Mouse (Mus musculus): Measurements from ENCODE around the gene Gprin2. TPM values are rescaled to one million over a fixed set of nuclear protein-coding genes. Genes with fewer than 3 reads are reported as not detected.

Gprin2 gene
- 1.3 and 1.4 TPM in 2 replicates for polyA plus RNA-seq (2012; rRNA removed)

DNA sequence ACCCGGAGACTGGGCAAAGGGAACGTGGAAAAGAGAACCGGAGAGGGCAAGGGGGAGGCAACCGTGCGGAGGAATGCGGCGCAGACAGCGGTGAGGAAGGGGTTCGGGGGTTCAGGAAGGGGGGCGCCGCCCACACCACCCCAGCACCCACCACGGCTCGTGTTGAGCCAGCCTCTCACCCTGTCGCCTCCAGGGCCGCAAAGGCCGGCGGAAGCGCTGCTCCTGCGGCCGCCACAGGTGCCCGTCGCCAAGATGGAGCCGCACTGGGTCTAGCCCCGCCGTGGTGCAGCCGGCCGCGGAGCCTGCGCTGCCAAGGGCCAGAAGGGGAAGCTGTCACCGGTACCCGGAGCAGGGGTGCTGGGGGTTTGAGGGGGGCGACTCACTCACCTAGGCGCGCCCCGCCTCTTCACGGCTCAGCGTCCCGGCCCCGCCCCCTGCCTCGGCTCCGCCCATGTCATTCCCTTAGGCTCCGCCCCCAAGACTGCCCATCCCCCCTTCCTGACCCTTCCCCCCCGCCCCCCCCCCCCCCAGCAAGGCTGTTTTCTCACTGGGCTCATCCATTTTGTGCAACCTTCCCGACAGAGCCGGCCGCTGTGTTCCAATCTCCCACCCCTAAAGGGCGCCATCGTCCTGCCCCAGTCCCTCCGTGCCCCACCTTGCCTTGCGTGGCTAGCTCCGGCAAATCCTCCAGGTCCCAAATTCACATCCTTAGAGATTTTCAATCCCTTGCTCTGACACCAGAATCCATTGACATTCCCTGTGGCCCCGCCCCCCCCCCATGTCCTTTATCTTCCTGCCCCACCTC lies at the start of gene Gprin2:
Gprin2 (minus strand) TSS at position 423 of the 805 bp plus-strand sequence.

GRCm38 (mm10) chr14:34219295-34219694 lies 17.8 kb upstream of the Gprin2 start, which contains the start of gene Syt15:
Gene Syt15 (plus strand): TSS chr14:34219595.

GRCm38 (mm10) chr14:34152342-34152741 lies 49.1 kb downstream of the Gprin2 start, which contains the start of gene Npy4r:
Gene Npy4r (minus strand): TSS chr14:34152489.

Other genes with a start within 250 kb of the Gprin2 start
- 0.01 TPM in 1 of 2 replicates, not detected in the other for gene Rbp3, start 247.7 kb downstream of the Gprin2 start, polyA plus RNA-seq (2012; rRNA removed)
- 0.12 and 0.55 TPM in 2 replicates for gene Zfp488, start 222.9 kb downstream of the Gprin2 start, polyA plus RNA-seq (2012; rRNA removed)
- not detected in 2 replicates for gene Gm30083, start 186.5 kb downstream of the Gprin2 start, polyA plus RNA-seq (2012; rRNA removed)
- gene Gm5460, start 184.9 kb downstream of the Gprin2 start, polyA plus RNA-seq (2012; rRNA removed), result not detected in 2 replicates
- not detected in 2 replicates for gene Antxrl, start 148.9 kb downstream of the Gprin2 start, polyA plus RNA-seq (2012; rRNA removed)
- gene Anxa8, start 115.7 kb downstream of the Gprin2 start, polyA plus RNA-seq (2012; rRNA removed), result 0.66 and 1.5 TPM in 2 replicates
- not detected in 2 replicates for gene A630023A22Rik, start 98.9 kb downstream of the Gprin2 start, polyA plus RNA-seq (2012; rRNA removed)
- gene Npy4r, start 49.2 kb downstream of the Gprin2 start, polyA plus RNA-seq (2012; rRNA removed), result 0.02 and 0.04 TPM in 2 replicates
- 0.25 and 0.26 TPM in 2 replicates for gene Syt15, start 17.9 kb upstream of the Gprin2 start, polyA plus RNA-seq (2012; rRNA removed)
- 4.6 and 5.8 TPM in 2 replicates for gene Shld2, start 108.8 kb upstream of the Gprin2 start, polyA plus RNA-seq (2012; rRNA removed)
- gene Glud1, start 109.1 kb upstream of the Gprin2 start, polyA plus RNA-seq (2012; rRNA removed), result 74.9 and 121 TPM in 2 replicates
- not detected in 2 replicates for gene Fam25c, start 153.8 kb upstream of the Gprin2 start, polyA plus RNA-seq (2012; rRNA removed)
- gene Sncg, start 173.1 kb upstream of the Gprin2 start, polyA plus RNA-seq (2012; rRNA removed), result 82.5 and 132 TPM in 2 replicates
- 4.0 and 5.0 TPM in 2 replicates for gene Mmrn2, start 173.8 kb upstream of the Gprin2 start, polyA plus RNA-seq (2012; rRNA removed)

All from central nervous system, embryonic 11.5 days (tissue).